Mouse (Mus musculus) adrenal gland, adult 2 months (tissue): ENCODE data around the gene Aym1. TPM values are rescaled to one million over a fixed set of nuclear protein-coding genes. Genes with fewer than 3 reads are reported as not detected.

Experiments used
- microRNA-seq, 2 experiments: library from miRNA; unstranded; fragments of <30 nt; microRNA quantifications; one replicate each; pipeline ENCODE4 v1.2.0; 2021
- polyA plus RNA-seq: library from polyadenylated mRNA; depleted of rRNA; stranded (reverse); fragments of >200 nt; gene quantifications from 2 replicates; pipeline ENCODE4 v1.2.3, GENCODE M21; 2012; rRNA removed
- total RNA-seq, 2 experiments: library from RNA; stranded (reverse); gene quantifications; 2 replicates each; pipeline ENCODE4 v1.2.3; 2021

Gene Aym1
- total and polyA plus RNA-seq, 3 experiments, result not detected

Small RNA genes within 50 kb of the gene (microRNA-seq; reads per million reads assigned to microRNA genes)
- gene Mir7229 (0 reads per million in 2 experiments), gene Mir7230 (0 reads per million in 2 experiments)

Other genes starting within 250 kb of the Aym1 start
- gene 2900026A02Rik, start 136.1 kb upstream of the Aym1 start, total RNA-seq, result 10 to 100 TPM; 11.5 to 17.8 TPM
- gene 2900026A02Rik, start 136.1 kb upstream of the Aym1 start, polyA plus RNA-seq, result 11.0 and 12.4 TPM in 2 replicates
- gene Tmem211, start 130.4 kb upstream of the Aym1 start, total RNA-seq, result not detected
- gene Tmem211, start 130.4 kb upstream of the Aym1 start, polyA plus RNA-seq, result not detected in 2 replicates
- gene Sgsm1, start 46.5 kb upstream of the Aym1 start, total RNA-seq, result 10 to 100 TPM in 1 of 2 experiments, 1 to 10 TPM in 1; 8.4 to 12.7 TPM
- 4.3 and 5.5 TPM in 2 replicates for gene Sgsm1, start 46.5 kb upstream of the Aym1 start, polyA plus RNA-seq
- gene Wscd2, start 133.0 kb downstream of the Aym1 start, total RNA-seq, result 1 to 10 TPM; 3.7 to 5.5 TPM
- 5.6 and 5.9 TPM in 2 replicates for gene Wscd2, start 133.0 kb downstream of the Aym1 start, polyA plus RNA-seq